Mouse (Mus musculus) left cerebral cortex, postnatal 10 days (tissue): ENCODE results near the gene Zbtb45. TPM values are rescaled to one million over a fixed set of nuclear protein-coding genes. Genes with fewer than 3 reads are reported as not detected.

Source experiments
- DNase-seq, 2 experiments: peaks; one replicate each; pipeline ENCODE4 v3.0.0; 2021 to 2022; ENCODE audit warnings: low spot score in 2 of 2, mixed read lengths in 1 of 2; ENCODE audit errors: extremely low spot score in 1 of 2
- intact Hi-C: fragments of 180-260 bp; cut with DNase I; formaldehyde crosslinking; loops from one replicate; pipeline ENCODE4 v1.15.1; 2025
- total RNA-seq, 2 experiments: library from RNA; stranded (reverse); gene quantifications; 2 replicates each; pipeline ENCODE4 v1.2.3; 2021

The Zbtb45 gene
- 10 to 100 TPM; 31.3 to 32.1 TPM for total RNA-seq

DNA sequence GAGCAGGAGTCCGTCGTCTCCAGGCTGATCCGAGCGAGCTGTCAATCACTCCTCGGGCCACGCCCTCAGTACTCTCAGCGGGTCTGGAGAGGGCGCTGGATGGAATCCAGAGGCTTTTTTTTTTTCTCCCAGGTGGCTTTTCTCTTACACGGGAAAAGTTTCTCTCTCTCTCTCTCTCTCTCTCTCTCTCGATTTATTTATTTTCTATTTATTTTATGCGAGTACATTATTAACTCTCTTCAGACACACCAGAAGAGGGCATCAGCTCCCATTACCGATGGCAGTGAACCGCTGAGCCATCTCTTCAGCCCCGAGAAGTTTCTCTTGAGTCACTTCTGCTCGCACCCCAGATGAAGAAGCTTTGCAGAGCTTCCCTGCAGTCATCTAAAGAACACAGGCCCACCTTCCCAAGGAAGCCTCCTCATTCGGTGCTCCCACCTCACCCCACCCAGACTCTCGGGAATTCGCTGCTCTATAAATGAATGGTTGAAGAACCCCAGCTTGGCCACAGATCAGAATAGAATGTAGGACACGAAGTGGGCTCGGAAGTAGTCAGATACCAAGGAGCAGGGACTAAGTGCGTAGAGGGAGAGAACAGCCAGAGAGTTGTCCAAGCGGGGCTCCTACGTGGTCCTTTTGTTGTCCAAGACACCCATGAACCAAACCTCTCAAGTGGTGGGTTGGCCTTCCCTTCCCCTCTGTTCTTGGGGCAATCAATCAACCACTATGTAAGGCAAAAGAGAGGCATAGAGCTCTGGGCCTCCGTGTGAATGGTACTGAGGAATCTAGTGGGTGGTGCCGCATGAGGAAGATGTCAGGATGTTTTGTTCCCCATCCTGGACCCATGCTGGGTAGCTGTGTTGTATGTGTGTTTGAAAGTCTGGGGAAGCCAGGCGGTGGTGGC is at the start of gene Zbtb45:
Zbtb45 (minus strand) TSS at position 30 of the 904 bp plus-strand sequence.
- DNase-seq: peak in 1 of 2 experiments; percentile 53
- intact Hi-C loops: no loop called here

DNA sequence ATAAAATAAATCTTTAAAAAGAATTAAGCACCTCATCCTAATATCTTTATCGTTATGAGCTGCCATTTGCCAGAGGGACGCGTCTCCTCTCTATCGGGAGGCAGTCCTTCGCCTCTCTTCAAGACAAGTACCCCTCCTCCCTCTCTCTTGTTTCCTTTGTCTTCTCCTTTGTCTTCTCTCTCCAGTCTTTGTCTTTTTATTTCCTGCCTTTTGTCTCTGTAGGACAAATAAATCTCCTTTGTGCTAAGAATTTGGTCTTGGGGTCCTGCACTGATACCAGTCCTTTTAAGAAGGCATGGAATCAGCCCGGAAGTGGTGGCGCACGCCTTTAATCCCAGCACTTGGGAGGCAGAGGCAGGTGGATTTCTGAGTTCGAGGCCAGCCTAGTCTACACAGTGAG is 49.7 kb upstream of the Zbtb45 start:
- intact Hi-C loops: loop anchor here (5.0 kb wide), 1 partner anchor 228 kb away; no protein-coding TSS in a partner anchor
- DNase-seq: no peak

DNA sequence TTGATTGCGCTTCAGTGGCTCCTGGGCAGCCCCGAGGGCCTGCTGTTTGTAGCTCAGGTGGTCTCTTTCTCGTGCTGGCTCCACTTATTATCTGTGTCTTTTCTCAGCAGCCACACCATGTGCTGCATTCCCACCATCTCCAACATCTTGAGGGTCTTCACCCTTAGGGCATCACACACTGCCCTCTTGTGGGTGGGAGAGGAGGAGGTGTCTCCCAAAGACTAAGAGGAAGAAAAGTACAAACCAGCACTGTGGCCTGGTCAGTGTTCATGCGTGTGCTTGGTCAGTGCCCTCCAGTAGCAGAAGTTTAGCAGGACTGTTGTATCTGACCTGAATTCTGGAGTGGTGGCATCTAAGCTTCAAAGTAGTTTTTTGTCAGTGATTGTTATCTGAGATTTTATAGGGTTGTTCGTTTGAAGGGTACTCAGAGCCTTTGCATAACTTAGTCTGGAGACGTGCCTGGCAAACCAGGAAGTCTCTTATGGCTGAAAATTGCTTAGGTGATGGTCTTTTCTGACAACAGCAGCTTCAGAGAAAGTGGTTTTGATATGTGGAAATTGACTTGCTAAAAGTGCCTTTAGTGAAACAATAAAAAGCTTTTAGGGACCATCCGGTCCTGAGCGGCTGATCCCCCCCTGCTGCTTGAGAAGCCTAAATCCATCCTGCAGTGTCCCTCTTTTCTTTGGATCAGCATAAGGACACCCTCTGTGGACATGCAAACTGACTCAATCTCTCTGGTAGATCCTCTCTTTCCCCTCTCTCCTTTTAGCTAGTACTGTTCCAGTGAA is 47.3 kb upstream of the Zbtb45 start:
- intact Hi-C loops: loop anchor here (5.0 kb wide), 1 partner anchor 230 kb away; no protein-coding TSS in a partner anchor
- DNase-seq: no peak

DNA sequence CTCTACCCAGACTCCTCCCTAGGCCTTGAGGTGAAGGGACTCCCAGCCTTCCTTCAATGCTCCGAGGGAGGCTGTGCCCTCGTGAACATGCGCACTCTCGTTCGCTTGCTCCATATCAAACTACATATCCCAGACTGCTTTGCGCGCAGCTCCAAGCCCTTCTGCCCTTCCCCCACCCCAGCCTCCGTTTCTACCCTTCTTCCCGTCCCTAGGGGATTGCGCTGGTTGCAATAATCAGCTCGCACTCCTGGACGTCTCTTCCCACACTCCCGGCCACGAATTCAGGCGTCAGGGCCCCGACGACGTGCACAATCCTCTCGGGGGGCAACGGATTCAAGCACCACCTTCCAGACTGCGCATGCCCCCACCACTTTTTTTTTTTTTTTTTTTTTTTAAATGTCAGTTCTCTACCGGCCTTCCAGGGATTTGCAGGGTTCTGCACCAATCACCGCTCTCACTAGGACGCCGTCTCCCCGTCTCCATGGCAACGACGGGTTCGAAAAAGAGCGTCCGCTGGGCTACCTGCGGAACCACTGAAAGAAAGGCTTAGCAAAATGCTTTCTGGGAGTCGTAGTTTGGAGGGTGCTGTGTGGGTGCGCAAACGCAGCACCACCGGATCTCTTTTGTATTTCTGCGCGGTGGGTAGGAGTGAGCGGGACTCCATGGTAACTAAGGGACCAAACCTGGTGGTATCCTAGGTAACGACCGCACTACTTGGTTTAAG is 44.6 kb upstream of the Zbtb45 start, which contains the start of gene Mzf1:
Mzf1 (minus strand) TSS at position 478 of the 724 bp plus-strand sequence.
- intact Hi-C loops: loop anchor here (5.0 kb wide), 1 partner anchor 233 kb away; no protein-coding TSS in a partner anchor
- peak; percentile 98 for DNase-seq

DNA sequence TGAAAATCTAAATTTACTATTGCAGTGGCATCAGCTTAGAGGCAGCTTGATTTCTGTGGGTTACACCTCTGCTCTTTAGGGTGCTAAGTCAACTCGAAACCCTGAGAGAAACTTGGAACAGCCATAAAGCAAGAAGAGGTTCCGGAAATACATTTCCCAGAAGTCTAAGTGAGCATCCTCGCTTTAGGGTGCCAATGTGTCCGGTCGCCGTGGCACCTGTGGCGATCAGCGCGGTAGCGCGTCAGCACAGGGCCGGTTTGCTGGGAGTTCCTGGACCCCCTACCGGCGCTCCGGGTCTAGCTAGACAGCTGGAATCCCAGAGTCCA is 44.1 kb upstream of the Zbtb45 start:
- no peak for DNase-seq

DNA sequence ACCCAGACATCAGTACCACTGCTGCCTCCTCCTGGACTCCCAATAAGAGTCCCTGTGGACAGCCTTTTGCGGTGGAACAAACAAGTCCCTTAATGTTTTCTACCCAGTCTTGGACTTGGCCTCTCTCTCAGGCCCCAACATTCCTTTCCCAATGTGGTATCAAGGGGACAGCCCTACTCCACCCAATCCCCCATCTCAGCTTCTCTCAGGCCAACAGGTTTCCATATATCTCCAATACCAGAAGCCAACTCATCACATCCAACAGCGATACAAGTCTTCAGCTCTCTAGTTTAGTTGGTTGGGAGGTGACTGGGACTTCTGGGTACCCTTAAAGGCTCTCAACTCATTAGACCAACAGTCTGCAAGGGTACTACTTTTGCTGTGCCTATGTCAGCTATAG is 43.7 kb upstream of the Zbtb45 start:
- DNase-seq: peak in 1 of 2 experiments; percentile 2
- intact Hi-C loops: no loop called here

More for the DNA sequence above, 44.1 kb upstream of the Zbtb45 start:
- intact Hi-C loops: no loop called here

DNA sequence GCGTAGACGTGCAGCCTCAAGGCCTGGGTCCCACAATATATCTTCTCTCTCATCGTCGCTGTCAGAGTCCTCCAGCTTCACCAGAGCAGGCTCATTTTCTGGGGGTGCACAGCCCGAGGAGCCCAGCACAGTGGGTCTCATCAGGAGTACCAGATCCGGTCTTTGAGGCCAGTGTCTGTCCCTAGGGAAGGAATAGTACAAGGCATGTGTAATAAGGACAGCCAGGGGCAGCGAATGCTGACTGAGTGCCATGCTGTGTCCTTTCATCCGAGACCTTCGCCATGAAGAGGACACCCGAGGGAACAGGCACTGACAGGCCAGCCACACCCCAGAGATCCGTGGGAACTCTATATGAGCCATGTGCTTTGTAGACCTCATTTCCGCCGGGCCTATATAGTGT is 43.2 kb upstream of the Zbtb45 start:
- DNase-seq: peak in 1 of 2 experiments; percentile 26
- intact Hi-C loops: no loop called here

DNA sequence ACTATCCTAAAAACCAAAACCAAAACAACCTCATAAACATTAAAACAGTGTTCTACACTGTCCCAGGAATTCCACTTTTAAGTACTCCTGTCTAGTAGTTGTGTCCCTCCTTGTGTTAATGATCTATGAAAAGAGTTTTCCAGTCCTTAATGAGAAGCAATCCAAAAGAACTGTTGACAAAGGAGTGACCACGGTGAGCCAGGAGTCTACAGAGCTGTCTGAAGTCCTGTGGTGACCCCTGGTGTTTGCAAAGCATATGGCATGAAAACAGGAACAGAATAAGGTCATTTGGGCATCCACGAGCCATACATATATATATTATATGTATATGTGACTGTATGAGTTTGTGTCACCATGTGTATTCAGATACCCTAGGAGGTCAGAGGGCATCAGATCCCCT is 36.2 kb upstream of the Zbtb45 start:
- intact Hi-C loops: no loop called here
- DNase-seq: peak; percentile 4 to 57

DNA sequence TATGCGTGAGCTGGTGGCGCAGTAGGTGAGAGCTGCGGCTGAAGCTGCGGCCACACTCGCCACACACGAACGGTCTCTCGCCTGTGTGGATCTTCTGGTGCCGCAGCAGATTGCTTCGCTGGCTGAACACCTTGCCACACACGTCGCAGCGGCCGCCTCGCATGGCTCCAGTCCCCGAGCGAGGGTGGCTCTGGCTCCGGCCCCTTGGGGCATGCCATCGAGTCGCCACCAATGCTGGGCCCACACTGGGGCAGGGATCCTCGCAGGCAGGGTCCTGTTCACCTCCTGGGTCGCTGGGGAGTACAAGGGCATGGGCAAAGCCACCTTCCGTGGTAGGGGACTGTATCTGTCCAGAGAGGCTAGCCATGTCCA is 34.4 kb upstream of the Zbtb45 start:
- intact Hi-C loops: loop anchor here (5.0 kb wide), 1 partner anchor 37 kb away; no protein-coding TSS in a partner anchor
- peak; percentile 7 to 50 for DNase-seq

DNA sequence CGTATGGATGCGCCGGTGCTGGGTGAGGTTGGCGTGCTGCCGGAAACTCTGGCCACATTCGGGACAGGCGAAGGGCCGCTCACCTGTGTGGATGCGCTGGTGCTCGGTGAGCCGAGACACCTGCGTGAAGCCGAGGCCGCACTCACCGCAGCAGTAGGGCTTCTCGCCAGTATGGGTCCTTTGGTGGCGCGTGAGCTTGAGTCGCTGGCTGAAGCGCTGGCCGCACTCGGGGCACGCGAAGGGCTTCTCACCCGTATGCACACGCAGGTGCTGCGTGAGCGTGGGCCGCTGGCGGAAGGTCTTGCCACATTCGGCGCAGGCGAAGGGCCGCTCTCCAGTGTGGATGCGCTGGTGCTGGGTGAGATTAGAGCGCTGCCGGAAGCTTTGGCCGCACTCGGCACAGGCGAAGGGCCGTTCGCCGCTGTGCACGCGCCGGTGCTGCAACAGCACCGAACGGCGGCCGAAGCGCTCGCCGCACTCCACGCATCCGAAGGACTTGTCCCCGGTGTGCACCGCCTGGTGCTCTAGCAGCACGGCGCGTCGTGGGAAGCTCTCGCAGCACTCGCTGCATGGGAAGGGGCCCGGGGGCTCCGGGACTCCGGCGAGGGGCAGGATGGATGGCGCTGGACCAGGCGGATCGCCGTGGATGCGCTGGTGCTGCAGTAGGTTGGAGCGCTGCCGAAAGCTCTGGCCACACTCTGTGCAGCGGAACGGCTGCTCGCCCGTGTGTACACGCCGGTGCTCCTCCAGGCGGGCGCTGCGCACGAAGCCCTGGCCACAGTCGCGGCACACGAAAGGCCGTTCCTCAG is 33.8 kb upstream of the Zbtb45 start:
- intact Hi-C loops: loop anchor here (5.0 kb wide), 1 partner anchor 36 kb away; no protein-coding TSS in a partner anchor
- peak; percentile 15 to 76 for DNase-seq

DNA sequence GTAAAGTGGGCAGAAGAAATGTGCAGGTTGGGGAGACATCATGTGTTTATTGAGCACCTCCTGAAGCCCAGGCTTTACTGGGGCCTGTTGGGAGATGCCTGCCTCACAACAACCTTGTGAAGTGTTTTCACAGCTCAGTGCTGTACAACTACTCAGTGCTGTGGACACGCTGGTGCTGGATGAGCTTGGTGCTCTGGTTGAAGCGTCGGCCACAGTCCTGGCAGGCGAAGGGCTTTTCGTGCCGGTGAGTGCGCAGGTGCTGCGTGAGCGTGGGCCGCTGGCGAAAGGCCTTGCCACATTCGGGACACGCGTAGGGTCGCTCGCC is 33.2 kb upstream of the Zbtb45 start:
- intact Hi-C loops: loop anchor here (5.0 kb wide), 1 partner anchor 36 kb away; no protein-coding TSS in a partner anchor
- peak in 1 of 2 experiments; percentile 7 for DNase-seq

DNA sequence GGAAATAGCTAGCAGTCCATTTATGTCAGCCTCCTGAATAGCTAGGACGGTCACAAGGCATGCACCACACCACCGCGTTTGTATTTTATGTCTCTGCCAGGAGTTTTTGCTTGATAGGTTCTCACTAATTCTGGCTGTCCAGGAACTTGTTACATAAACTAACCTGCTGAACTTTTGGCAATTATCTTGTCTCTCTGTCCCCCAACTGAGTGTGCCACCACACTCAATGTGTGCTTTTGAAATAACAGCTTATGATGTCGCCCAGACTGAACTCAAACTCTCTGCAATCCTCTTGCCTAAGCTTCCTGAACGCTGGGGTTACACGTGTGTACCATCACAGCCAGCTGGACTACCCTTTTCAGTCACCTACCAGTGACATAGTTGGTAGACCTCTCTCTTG is 32.7 kb upstream of the Zbtb45 start:
- DNase-seq: no peak
- intact Hi-C loops: loop anchor here (5.0 kb wide), 1 partner anchor 35 kb away; no protein-coding TSS in a partner anchor

DNA sequence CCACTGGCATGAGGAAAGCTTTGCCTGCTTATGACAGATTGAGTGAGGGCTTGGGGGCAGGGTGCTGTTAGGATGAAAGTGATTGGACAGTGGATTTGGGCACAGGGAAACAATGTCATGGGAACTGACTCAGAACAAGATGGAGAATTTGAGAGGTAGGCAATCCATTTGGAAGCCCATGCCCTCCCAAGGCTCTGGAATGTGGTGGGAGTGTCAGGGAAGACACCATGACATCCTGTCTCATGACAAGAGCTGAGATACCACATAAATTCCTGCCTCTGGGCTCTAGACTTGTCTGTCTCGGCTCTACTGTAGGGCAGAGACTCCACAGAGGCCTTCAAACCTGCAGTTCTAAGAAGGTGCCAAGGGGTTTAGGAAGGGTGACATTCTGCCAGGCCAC is 31.4 kb upstream of the Zbtb45 start:
- no peak for DNase-seq
- intact Hi-C loops: loop anchor here (5.0 kb wide), 1 partner anchor 34 kb away; no protein-coding TSS in a partner anchor

DNA sequence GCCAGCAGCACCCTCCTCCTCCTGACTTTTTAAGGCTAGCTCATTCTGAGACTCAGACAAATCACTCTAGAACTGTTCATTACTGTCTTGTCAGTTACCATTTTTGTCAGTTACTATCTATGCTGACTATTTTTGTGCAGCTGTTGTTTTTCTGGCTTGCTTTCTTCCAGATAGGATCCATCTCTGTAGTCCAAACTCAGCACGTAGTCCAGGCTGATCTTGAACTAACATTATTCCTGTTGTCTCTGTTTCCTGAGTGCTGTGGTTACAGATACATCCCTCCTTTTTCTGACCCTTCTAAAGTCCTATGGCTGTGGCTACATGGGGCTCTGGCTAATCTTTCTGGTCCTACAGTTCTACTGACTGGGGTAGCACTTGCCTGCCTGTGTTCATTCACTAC is 29.3 kb upstream of the Zbtb45 start:
- intact Hi-C loops: no loop called here
- DNase-seq: peak in 1 of 2 experiments; percentile 5

DNA sequence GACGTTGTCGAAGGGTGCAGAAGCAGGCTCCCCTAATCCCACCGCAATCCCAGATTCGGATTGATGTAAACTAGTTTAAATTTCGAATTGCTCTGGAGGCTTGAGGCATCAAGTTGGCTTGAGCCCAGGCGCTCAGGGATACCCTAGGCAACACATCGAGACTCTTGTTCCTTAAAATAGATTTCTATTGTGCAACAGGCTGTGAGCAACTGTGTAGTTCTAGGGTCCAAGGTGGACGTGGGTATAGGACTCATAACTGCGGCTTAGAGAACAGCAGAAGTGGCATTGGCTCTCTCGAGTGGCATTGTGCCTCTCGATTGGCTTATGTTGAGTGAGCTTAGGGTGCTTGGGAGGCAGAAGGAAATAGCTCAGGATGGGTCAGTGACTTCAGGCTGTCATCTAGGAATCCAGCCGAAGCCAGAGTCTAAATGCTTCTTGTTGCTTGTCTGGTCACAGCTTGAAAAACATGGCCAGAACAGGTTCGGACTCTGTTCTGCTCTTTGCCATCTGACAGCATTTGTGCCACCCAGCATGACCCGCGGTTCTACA is 28.9 kb upstream of the Zbtb45 start:
- intact Hi-C loops: no loop called here
- peak in 1 of 2 experiments; percentile 68 for DNase-seq

DNA sequence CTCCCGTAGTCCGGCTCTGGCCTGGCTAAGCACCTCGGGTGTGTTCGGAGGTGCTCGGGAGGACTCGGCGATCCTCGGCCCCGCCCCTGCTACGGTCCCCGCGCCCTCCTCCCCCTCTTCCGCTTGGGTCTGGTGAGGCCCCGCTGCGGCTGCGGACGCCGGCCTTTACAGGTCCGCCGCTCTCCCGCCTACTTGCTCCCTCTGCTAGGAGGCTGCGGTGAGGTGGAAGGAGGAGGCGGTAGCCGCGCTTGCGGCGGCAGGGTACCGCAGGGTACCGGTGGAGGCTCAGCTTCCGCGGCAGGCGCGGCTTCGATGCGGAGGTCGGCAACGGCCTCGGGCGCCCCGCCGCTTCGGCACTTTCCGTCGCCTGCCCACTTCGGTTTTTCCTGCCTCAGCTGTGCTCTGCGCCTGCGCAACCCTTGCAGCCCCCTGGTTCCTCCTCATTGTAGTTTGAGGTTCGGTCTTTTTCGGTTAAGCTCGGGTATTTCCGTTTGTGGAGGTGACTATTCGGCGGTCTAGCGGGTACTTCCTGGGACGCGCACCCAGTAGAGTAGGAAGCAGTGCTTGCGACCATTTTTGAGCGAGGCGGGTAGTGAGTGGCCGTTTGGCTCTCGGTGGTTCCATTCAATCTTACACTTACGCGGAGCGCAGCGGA is 28.2 kb upstream of the Zbtb45 start, which contains the start of gene Ube2m:
Ube2m (minus strand) TSS at position 375 of the 655 bp plus-strand sequence.
- intact Hi-C loops: no loop called here
- DNase-seq: peak; percentile 99 to 100

DNA sequence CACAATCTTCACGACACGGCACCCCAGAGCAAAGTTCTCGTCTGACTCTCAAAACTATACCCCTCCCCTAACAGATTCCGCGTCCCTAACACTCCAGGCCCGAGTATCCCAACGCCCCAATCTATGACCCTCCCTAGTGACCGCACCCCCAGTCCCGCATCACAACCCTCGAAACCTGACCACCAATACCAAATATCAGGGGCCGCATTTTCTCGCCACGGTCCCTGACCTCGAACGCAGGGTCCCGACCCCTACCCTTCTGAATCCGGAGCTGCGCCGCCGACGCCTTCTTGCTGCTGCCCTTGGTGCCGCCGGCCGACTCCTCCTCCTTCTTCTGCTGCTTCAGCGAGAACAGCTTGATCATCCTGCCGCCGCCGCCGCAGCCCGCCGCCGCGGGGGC is 27.5 kb upstream of the Zbtb45 start:
- DNase-seq: no peak
- intact Hi-C loops: no loop called here
